Mouse (Mus musculus) Patski (cell line): Measurements from ENCODE around the gene Pdlim4. TPM values are rescaled to one million over a fixed set of nuclear protein-coding genes. Genes with fewer than 3 reads are reported as not detected.
A peak's percentile ranks its signal among the peaks of the same experiment; 100 is the strongest.

Experiments
- ATAC-seq: fragments of 100-300 bp; one replicate; pipeline ENCODE4 v1.8.0; 2021
- CTCF ChIA-PET: fragments of 350-600 bp; sonication (Branson Sonifier 250); formaldehyde crosslinking; loops from one replicate; lab custom pipeline; 2022; ENCODE audit warnings: inconsistent platforms; lab: Charles Lee
- POLR2A ChIA-PET: fragments of 350-600 bp; sonication (Branson Sonifier 250); formaldehyde crosslinking; loops from one replicate; lab custom pipeline; 2022; ENCODE audit warnings: antibody characterized with exemption, inconsistent platforms; lab: Charles Lee
- DNase-seq: peaks from one replicate; pipeline ENCODE4 v3.0.0-alpha.2; 2011; ENCODE audit warnings: low read depth, low spot score
- H3K27me3 ChIP-seq: fragments of 371-371 bp; one replicate; pipeline ENCODE4 v1.5.1; 2021
- CTCF ChIP-seq: fragments of 100-300 bp; IDR thresholded peaks from one replicate; pipeline ENCODE4 v1.5.1; 2021
- in situ Hi-C: fragments of 300-500 bp; cut with MboI; formaldehyde crosslinking; loops from 3 replicates; pipeline ENCODE4 v1.11.1; 2018; ENCODE audit warnings: low pct_unique_long_range_greater_than_20kb, mixed read lengths
- polyA plus RNA-seq: library from polyadenylated mRNA; unstranded; gene quantifications from one replicate; pipeline ENCODE4 v1.2.3, GENCODE M21; 2021

Gene Pdlim4
- polyA plus RNA-seq, 1 experiment from 2014 or later = 0.51 TPM

- POLR2A ChIA-PET = interaction anchor here (2.8 kb wide), 1 partner anchor 14 kb away, joined by 11 read pairs; no protein-coding TSS in a partner anchor
These were observed 7.3 kb upstream of the Pdlim4 start for GRCm38 (mm10) chr11:54076101-54076500.

GRCm38 (mm10) chr11:54075353-54075752 is 6.5 kb upstream of the Pdlim4 start:
- ATAC-seq (peak; percentile 38), DNase-seq (peak; percentile 74)
- CTCF ChIA-PET = interaction anchor here (0.9 to 2.3 kb wide), 4 partner anchors 11 to 73 kb away, joined by 3 to 15 read pairs (median 8); no protein-coding TSS in a partner anchor
- POLR2A ChIA-PET = interaction anchor here (2.8 kb wide), 1 partner anchor 13 kb away, joined by 11 read pairs; no protein-coding TSS in a partner anchor
- in situ Hi-C loops = no loop called here
- no peaks in the 10 kb centered on the region for H3K27me3 ChIP-seq
- no peak for TF ChIP-seq CTCF

More at GRCm38 (mm10) chr11:54076101-54076500, 7.3 kb upstream of the Pdlim4 start:
- H3K27me3 ChIP-seq = no peaks in the 10 kb centered on the region
- DNase-seq (no peak), ATAC-seq (no peak)
- CTCF ChIA-PET = interaction anchor here (1.5 to 2.3 kb wide), 3 partner anchors 10 to 17 kb away, joined by 6 to 15 read pairs (median 9); no protein-coding TSS in a partner anchor
- TF ChIP-seq CTCF = no peak
- in situ Hi-C loops = no loop called here

DNA sequence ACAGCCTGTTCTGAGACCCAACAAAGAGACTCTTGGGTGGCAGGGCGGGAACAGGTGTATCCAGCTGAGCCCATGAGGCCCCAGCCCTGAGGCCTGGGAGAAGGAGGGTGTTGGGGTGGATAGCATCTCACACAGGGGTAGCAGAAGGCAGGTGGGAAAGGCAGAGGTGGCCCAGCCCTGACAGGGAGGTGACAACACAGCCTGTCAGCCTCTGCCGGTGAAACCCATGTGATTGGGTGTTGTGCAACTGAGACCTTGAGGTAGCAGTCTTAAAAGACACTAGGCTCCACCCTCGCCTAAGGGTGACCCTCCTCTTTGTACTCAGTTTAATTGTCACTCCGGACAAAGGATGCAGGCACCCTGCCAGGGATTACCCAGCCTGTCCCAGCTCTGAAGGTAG is 4.5 kb upstream of the Pdlim4 start:
- no peak for ATAC-seq
- ChIA-PET POLR2A (no interaction called here), CTCF (no interaction called here)
- TF ChIP-seq CTCF = no peak
- DNase-seq = no peak
- no peaks in the 10 kb centered on the region for H3K27me3 ChIP-seq
- in situ Hi-C loops = no loop called here

GRCm38 (mm10) chr11:54071726-54072445 is 3.1 kb upstream of the Pdlim4 start:
- DNase-seq (no peak), ATAC-seq (no peak)
- in situ Hi-C loops = no loop called here
- TF ChIP-seq CTCF = no peak
- ChIA-PET POLR2A (no interaction called here), CTCF (interaction anchor here (1.2 kb wide), 1 partner anchor 9 kb away, joined by 4 read pairs; no protein-coding TSS in a partner anchor)
- no peaks in the 10 kb centered on the region for H3K27me3 ChIP-seq

- ATAC-seq (no peak), DNase-seq (no peak)
- ChIA-PET POLR2A (no interaction called here), CTCF (no interaction called here)
- in situ Hi-C loops = loop anchor here (10.0 kb wide), 1 partner anchor 303 kb away; no protein-coding TSS in a partner anchor
- H3K27me3 ChIP-seq = no peaks in the 10 kb centered on the region
- no peak for TF ChIP-seq CTCF
These were observed 756 bp downstream of the Pdlim4 start for GRCm38 (mm10) chr11:54067996-54068519.

- ChIA-PET POLR2A (no interaction called here), CTCF (no interaction called here)
- in situ Hi-C loops = loop anchor here (10.0 kb wide), 1 partner anchor 303 kb away; no protein-coding TSS in a partner anchor
- no peaks in the 10 kb centered on the region for H3K27me3 ChIP-seq
- no peak for TF ChIP-seq CTCF
- ATAC-seq = no peak
- no peak for DNase-seq
These were observed 1.4 kb downstream of the Pdlim4 start for GRCm38 (mm10) chr11:54067318-54067995.

DNA sequence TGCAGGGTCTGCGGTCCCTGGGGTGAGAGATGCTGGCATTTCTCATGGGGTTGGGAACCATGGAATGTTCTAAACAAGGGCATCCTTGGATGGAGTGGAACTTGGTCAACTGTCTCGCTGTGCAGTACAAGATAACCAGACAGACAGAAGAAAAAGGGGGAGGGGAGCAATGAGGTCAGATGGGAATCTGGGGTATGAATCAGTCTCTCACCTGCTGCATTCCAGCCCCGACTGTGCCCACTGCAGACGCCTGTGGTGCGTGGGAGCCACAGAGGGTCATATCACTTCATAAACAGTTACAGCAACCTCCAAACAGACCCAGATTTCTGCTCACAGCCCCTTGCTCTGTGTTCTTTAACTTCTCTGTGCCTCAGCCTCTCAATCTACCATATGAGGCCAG is 2.4 kb downstream of the Pdlim4 start:
- TF ChIP-seq CTCF = no peak
- in situ Hi-C loops = loop anchor here (10.0 kb wide), 1 partner anchor 302 kb away; no protein-coding TSS in a partner anchor
- ATAC-seq = no peak
- no peak for DNase-seq
- ChIA-PET POLR2A (no interaction called here), CTCF (no interaction called here)
- H3K27me3 ChIP-seq = no peaks in the 10 kb centered on the region

GRCm38 (mm10) chr11:54065915-54066178 is 3.0 kb downstream of the Pdlim4 start:
- ATAC-seq (no peak), DNase-seq (no peak)
- no peak for TF ChIP-seq CTCF
- ChIA-PET POLR2A (interaction anchor here (0.7 kb wide), 1 partner anchor 258 kb away, joined by 3 read pairs; no protein-coding TSS in a partner anchor), CTCF (interaction anchor here (0.8 to 1.1 kb wide), 2 partner anchors 8 to 23 kb away, joined by 3 read pairs; no protein-coding TSS in a partner anchor)
- no peaks in the 10 kb centered on the region for H3K27me3 ChIP-seq
- in situ Hi-C loops = loop anchor here (10.0 kb wide), 1 partner anchor 301 kb away; no protein-coding TSS in a partner anchor

DNA sequence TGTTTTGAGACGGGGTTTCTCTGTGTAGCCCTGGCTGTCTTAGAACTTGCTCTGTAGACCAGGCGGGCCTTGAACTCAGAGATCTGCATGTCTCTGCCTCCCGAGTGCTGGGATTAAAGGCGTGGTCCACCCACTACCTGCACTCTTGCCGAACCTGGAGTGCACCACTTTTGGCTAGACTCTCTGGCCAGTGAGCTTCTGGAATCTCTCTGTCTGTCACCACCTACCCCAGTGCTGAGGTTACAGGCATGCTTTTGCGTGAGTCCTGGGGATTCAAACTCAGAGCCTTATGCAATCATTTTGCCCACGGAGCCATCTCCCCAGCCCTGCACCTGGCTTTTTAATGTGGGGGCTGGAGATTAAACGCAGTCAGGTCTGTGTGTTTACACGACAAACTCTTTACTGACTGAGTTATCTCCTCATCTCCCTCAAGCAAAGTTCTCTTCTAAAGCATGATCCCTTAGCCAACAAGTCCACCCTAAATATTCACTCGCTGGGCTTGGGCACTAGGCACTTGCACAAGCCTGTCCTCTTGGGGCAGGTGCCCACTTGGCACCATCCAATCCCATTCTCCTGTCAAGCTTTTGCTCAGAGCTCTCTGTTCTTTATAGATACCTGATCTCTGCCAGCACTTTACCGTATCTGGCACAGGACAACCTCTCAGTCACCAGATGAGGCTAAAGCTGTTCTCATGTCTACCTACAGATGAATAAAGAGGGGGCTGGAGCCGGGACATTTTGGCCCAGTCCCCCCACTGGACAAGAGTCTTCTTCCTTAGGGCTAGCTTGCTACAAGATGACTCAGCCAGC is 3.5 kb downstream of the Pdlim4 start:
- H3K27me3 ChIP-seq = no peaks in the 10 kb centered on the region
- POLR2A ChIA-PET = interaction anchor here (0.7 to 0.8 kb wide), 2 partner anchors 60 to 257 kb away, joined by 3 read pairs; no protein-coding TSS in a partner anchor
- TF ChIP-seq CTCF = no peak
- DNase-seq = no peak
- no peak for ATAC-seq
- CTCF ChIA-PET = interaction anchor here (0.8 to 1.1 kb wide), 2 partner anchors 9 to 24 kb away, joined by 3 read pairs; no protein-coding TSS in a partner anchor
- in situ Hi-C loops = loop anchor here (10.0 kb wide), 1 partner anchor 301 kb away; no protein-coding TSS in a partner anchor
